In genomic region chr17:55877184-55877583, GRCm38 (mm10) we compare ENCODE assay signal across 18 mouse cellular contexts. TPM values are rescaled to one million over a fixed set of nuclear protein-coding genes. Genes with fewer than 3 reads are reported as not detected.
DNase-seq lines count a peak whose midpoint lies in the region; ATAC-seq and TF ChIP-seq lines count a peak whose summit lies in the region.
"Had no signal": no experiment of that assay in that cellular context is flagged by ENCODE, and none has a peak within 500 bp of the region (broad histone marks: within the 10 kb centered on the region; RNA-seq: fewer than 3 reads in every experiment).

No protein-coding gene starts in this region.

- H3K4me1 ChIP-seq in heart, embryonic 12.5 days (replicated peaks), result peaks cover 4% of the 10 kb centered on the region; the same call in 1 of the 2 replicates
- H3K4me1 ChIP-seq in heart, embryonic 10.5 days, result 0 out of 2 replicates have a peak, but pooled peaks cover 4% of the 10 kb centered on the region
- no peaks in the 10 kb centered on the region; the same call in 1 of the 2 replicates for H3K4me1 ChIP-seq in lung, embryonic 14.5 days (ENCODE audit: insufficient read depth)
- 0 out of 2 replicates have a peak, but pooled peaks cover 4% of the 10 kb centered on the region for H3K4me1 ChIP-seq in stomach, embryonic 14.5 days (ENCODE audit: control insufficient read depth, insufficient read depth, low read length)
- no peaks in the 10 kb centered on the region for H3K4me1 ChIP-seq in stomach, postnatal 0 days (replicated peaks; ENCODE audit: control insufficient read depth, insufficient read depth)

- WGBS in heart, embryonic 12.5 days, result 94% methylated on average over 4 of the region's 4 CpGs
- 91% methylated on average over 4 of the region's 4 CpGs for WGBS in heart, embryonic 10.5 days
- 78% methylated on average over 4 of the region's 4 CpGs for WGBS in lung, embryonic 14.5 days
- WGBS in stomach, embryonic 14.5 days, result 87% methylated on average over 4 of the region's 4 CpGs
- WGBS in stomach, postnatal 0 days, result 79% methylated on average over 4 of the region's 4 CpGs

- 0 out of 2 replicates have a peak overlapping the region, but pooled peaks have one; percentile 4 for H3K4me2 ChIP-seq in heart, embryonic 12.5 days
- 0 out of 2 replicates have a peak overlapping the region, but pooled peaks have one; percentile 7 for H3K4me2 ChIP-seq in lung, embryonic 14.5 days
- H3K4me2 ChIP-seq in stomach, embryonic 14.5 days (replicated peaks; ENCODE audit: low read depth, low read length), result peak overlapping the region; percentile 52; the same call in 1 of the 2 replicates
- H3K4me2 ChIP-seq in stomach, postnatal 0 days (replicated peaks; ENCODE audit: low read depth), result no peak overlapping the region

- TF ChIP-seq EP300 in stomach, postnatal 0 days (optimal IDR thresholded peaks at IDR 0.05), result no peak

- intact Hi-C loops in left cerebral cortex, adult 2 months (cut with DNase I), result loop anchor here (5.0 kb wide), 1 partner anchor 165 kb away; the partner anchor contains the start of gene Pot1b

- no peak overlapping the region for H3K4me3 ChIP-seq in heart, embryonic 12.5 days
- no peak overlapping the region for H3K4me3 ChIP-seq in heart, embryonic 10.5 days
- no peak overlapping the region for H3K4me3 ChIP-seq in lung, embryonic 14.5 days (ENCODE audit: low read depth, low read length)
- no peak overlapping the region for H3K4me3 ChIP-seq in stomach, embryonic 14.5 days (ENCODE audit: low read depth, low read length)
- no peak overlapping the region for H3K4me3 ChIP-seq in stomach, postnatal 0 days (ENCODE audit: low read depth, low read length)
- H3K4me3 ChIP-seq in left cerebral cortex, adult 2 months, result no peak overlapping the region

- no peaks in the 10 kb centered on the region for H3K27me3 ChIP-seq in heart, embryonic 12.5 days (replicated peaks)
- no peaks in the 10 kb centered on the region for H3K27me3 ChIP-seq in heart, embryonic 10.5 days (ENCODE audit: insufficient read depth, poor library complexity, severe bottlenecking)
- H3K27me3 ChIP-seq in lung, embryonic 14.5 days (ENCODE audit: insufficient read depth, low read length), result no peaks in the 10 kb centered on the region
- no peaks in the 10 kb centered on the region for H3K27me3 ChIP-seq in stomach, embryonic 14.5 days (ENCODE audit: control insufficient read depth, insufficient read depth, low read length)
- no peaks in the 10 kb centered on the region for H3K27me3 ChIP-seq in stomach, postnatal 0 days (ENCODE audit: control insufficient read depth, insufficient read depth, low read length)
- H3K27me3 ChIP-seq: forebrain, embryonic 12.5 days; limb, embryonic 15.5 days; liver, embryonic 15.5 days had no signal

- no peaks in the 10 kb centered on the region for H3K36me3 ChIP-seq in heart, embryonic 12.5 days
- H3K36me3 ChIP-seq in heart, embryonic 10.5 days, result no peaks in the 10 kb centered on the region
- H3K36me3 ChIP-seq in lung, embryonic 14.5 days (ENCODE audit: insufficient read depth), result no peaks in the 10 kb centered on the region
- H3K36me3 ChIP-seq in stomach, embryonic 14.5 days (ENCODE audit: control insufficient read depth, insufficient read depth, low read length), result no peaks in the 10 kb centered on the region
- no peaks in the 10 kb centered on the region for H3K36me3 ChIP-seq in stomach, postnatal 0 days (ENCODE audit: control insufficient read depth, insufficient read depth, low read length)
- H3K36me3 ChIP-seq: forebrain, embryonic 12.5 days; limb, embryonic 15.5 days; liver, embryonic 15.5 days had no signal

- DNase-seq in heart, embryonic 10.5 days (ENCODE audit: low spot score), result no peak
- DNase-seq in lung, embryonic 14.5 days, result no peak
- DNase-seq in lung, postnatal 4 days, result no peak
- no peak for DNase-seq in stomach, postnatal 0 days (ENCODE audit: low spot score)
- no peak for DNase-seq in left cerebral cortex, adult 2 months (ENCODE audit: extremely low spot score in 1 of 2, low spot score in 2 of 2)
- DNase-seq: adrenal gland, postnatal 36 days; cerebellum, adult 11-12 months; cerebellum, postnatal 36 days; gastrocnemius, postnatal 25 days; kidney, adult 18-20 months; lung, postnatal 10 days; right cerebral cortex, postnatal 25 days had no signal

- H3K27ac ChIP-seq in heart, embryonic 12.5 days (ENCODE audit: poor library complexity, severe bottlenecking), result no peak overlapping the region
- H3K27ac ChIP-seq in heart, embryonic 10.5 days, result no peak overlapping the region
- H3K27ac ChIP-seq in lung, embryonic 14.5 days (ENCODE audit: low read depth), result no peak overlapping the region
- no peak overlapping the region for H3K27ac ChIP-seq in stomach, embryonic 14.5 days (ENCODE audit: low read length)
- H3K27ac ChIP-seq in stomach, postnatal 0 days (replicated peaks), result no peak overlapping the region
- no peak overlapping the region for H3K27ac ChIP-seq in left cerebral cortex, adult 2 months

- H3K9me3 ChIP-seq in heart, embryonic 12.5 days (replicated peaks), result 0 out of 2 replicates have a peak, but pooled peaks cover 5% of the 10 kb centered on the region
- no peaks in the 10 kb centered on the region for H3K9me3 ChIP-seq in heart, embryonic 10.5 days
- H3K9me3 ChIP-seq in lung, embryonic 14.5 days (ENCODE audit: low read depth, low read length), result no peaks in the 10 kb centered on the region
- no peaks in the 10 kb centered on the region for H3K9me3 ChIP-seq in stomach, embryonic 14.5 days (ENCODE audit: control insufficient read depth, low read depth, low read length)
- no peaks in the 10 kb centered on the region for H3K9me3 ChIP-seq in stomach, postnatal 0 days (ENCODE audit: control insufficient read depth, low read length)
- H3K9me3 ChIP-seq: forebrain, embryonic 12.5 days; limb, embryonic 15.5 days; liver, embryonic 15.5 days had no signal

- no peak for TF ChIP-seq CTCF in lung, embryonic 14.5 days (IDR thresholded peaks at IDR 0.05; ENCODE audit: low read depth)
- TF ChIP-seq CTCF in stomach, postnatal 0 days (IDR thresholded peaks at IDR 0.05; ENCODE audit: low read depth), result no peak
- TF ChIP-seq CTCF in left cerebral cortex, adult 2 months (IDR thresholded peaks at IDR 0.05), result no peak

- no peak for ATAC-seq in heart, embryonic 12.5 days (ENCODE audit: insufficient number of reproducible peaks, low FRiP score)
- ATAC-seq in lung, embryonic 14.5 days (ENCODE audit: insufficient read depth), result no peak
- no peak for ATAC-seq in stomach, embryonic 14.5 days (ENCODE audit: insufficient number of reproducible peaks, insufficient read depth, low FRiP score, low read depth)
- no peak for ATAC-seq in stomach, postnatal 0 days (ENCODE audit: low FRiP score, low TSS enrichment)
- ATAC-seq: activated CD4-positive, CD25-positive, alpha-beta regulatory T cell, adult 4 months had no signal

- H3K9ac ChIP-seq in heart, embryonic 12.5 days, result no peak overlapping the region
- H3K9ac ChIP-seq in lung, embryonic 14.5 days, result no peak overlapping the region
- H3K9ac ChIP-seq in stomach, embryonic 14.5 days (replicated peaks; ENCODE audit: low read depth, low read length), result no peak overlapping the region
- no peak overlapping the region for H3K9ac ChIP-seq in stomach, postnatal 0 days (ENCODE audit: low read length)
- H3K9ac ChIP-seq: liver, embryonic 15.5 days had no signal

RNA-seq across cellular contexts. Expression of gene Zfp119a, which starts 1.5 kb away (rescaled TPM):
- polyA plus RNA-seq in heart, embryonic 12.5 days (2016; fragmentation: Nextera tagmentation; extraction: Ambion mirVana), result 6.3 and 7.4 TPM in 2 replicates
- polyA plus RNA-seq in heart, embryonic 10.5 days (2016; fragmentation: Nextera tagmentation; extraction: Ambion mirVana), result 5.9 and 6.9 TPM in 2 replicates
- polyA plus RNA-seq in lung, embryonic 14.5 days (2014; fragmentation: Nextera tagmentation; extraction: Ambion mirVana), result 9.9 and 11.5 TPM in 2 replicates
- polyA plus RNA-seq in stomach, embryonic 14.5 days (2014; fragmentation: Nextera tagmentation; extraction: Ambion mirVana), result 12.3 and 12.5 TPM in 2 replicates
- 7.3 and 7.5 TPM in 2 replicates for polyA plus RNA-seq in stomach, postnatal 0 days (2015; fragmentation: Nextera tagmentation; extraction: Ambion mirVana)
- 1 to 10 TPM; 5.1 to 6.7 TPM for total RNA-seq in left cerebral cortex, adult 2 months (2021)

RNA-seq across cellular contexts. Expression of gene Zfp959, which starts 14.7 kb away (rescaled TPM):
- 7.3 and 8.0 TPM in 2 replicates for polyA plus RNA-seq in heart, embryonic 12.5 days (2016; fragmentation: Nextera tagmentation; extraction: Ambion mirVana)
- polyA plus RNA-seq in heart, embryonic 10.5 days (2016; fragmentation: Nextera tagmentation; extraction: Ambion mirVana), result 8.2 and 11.0 TPM in 2 replicates
- 13.3 and 16.4 TPM in 2 replicates for polyA plus RNA-seq in lung, embryonic 14.5 days (2014; fragmentation: Nextera tagmentation; extraction: Ambion mirVana)
- polyA plus RNA-seq in stomach, embryonic 14.5 days (2014; fragmentation: Nextera tagmentation; extraction: Ambion mirVana), result 15.3 and 17.2 TPM in 2 replicates
- polyA plus RNA-seq in stomach, postnatal 0 days (2015; fragmentation: Nextera tagmentation; extraction: Ambion mirVana), result 7.5 and 7.7 TPM in 2 replicates
- 1 to 10 TPM; 6.2 to 6.6 TPM for total RNA-seq in left cerebral cortex, adult 2 months (2021)
